Mouse (Mus musculus): ENCODE results near the gene Cnga4.
A peak's percentile ranks its signal among the peaks of the same experiment; 100 is the strongest.
"Not testable (repeated sequence)": the region's sequence is repeated elsewhere in the genome, so short reads cannot be mapped to it uniquely, and the experiment has no call there.

Gene Cnga4

DNA sequence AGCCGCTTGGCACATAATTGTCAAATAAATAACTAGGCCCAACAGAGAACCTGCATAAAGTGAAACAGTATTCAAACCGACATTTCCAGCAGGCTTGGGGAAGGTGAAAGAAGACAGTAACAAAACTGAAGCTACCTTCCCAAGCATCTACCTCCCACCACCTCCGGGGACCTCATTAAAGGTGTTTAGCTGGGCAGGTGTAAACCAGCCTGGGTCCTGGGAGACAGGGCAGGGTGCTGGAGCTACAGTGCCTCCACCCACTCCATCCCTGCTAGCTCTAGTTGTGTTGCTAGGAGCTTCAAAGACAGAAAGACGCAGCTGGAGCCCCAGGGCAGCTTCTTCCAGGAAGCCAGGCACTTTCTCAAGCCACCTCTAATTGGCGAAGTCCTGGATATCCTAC, at the start of gene Cnga4:
TSS of gene Cnga4 (plus strand) at position 301 of the 400 bp plus-strand sequence.
- no peak for DNase-seq (ENCODE audit: low spot score)

DNA sequence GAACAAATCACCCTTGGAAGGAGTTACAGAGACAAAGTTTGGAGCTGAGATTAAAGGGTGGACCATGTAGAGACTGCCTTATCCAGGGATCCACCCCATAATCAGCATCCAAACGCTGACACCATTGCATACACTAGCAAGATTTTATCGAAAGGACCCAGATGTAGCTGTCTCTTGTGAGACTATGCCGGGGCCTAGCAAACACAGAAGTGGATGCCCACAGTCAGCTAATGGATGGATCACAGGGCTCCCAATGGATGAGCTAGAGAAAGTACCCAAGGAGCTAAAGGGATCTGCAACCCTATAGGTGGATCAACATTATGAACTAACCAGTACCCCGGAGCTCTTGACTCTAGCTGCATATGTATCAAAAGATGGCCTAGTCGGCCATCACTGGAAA, 48.3 kb upstream of the Cnga4 start:
- DNase-seq (ENCODE audit: low spot score), result not testable (repeated sequence)

DNA sequence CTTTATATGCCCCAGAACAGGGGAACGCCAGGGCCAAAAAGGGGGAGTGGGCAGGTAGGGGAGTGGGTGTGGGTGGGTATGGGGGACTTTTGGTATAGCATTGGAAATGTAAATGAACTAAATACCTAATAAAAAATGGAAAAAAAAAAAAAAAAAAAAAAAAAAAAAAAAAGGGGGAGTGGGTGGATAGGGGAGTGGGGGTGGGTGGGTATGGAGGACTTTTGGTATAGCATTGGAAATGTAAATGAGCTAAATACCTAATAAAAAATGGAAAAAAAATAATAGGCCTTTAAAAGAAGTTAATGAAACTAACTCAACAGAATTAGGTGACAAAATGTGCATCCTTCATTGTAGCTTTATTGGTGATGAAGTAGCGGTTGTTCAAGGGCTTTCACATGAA, 47.9 kb upstream of the Cnga4 start:
- not testable (repeated sequence) for DNase-seq (ENCODE audit: low spot score)

DNA sequence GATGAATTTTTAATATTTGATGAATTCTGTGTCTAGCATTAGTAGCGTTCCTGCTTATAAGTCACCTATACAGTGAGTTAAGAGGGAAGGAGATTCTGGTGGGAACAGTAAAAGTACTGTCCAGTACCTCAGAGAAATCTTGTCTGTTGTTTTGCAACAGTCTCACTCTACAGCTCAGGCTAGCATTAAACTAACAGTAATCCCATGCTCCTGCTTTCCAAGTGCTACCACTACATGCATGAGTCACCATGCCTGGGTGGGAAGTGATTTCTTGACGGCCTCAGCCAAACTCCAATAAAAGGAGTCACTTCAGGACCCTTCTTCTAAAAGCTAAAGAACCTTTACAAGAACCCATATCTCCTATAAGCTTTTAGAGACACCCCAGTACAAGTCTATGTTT, 42.7 kb upstream of the Cnga4 start:
- no peak for DNase-seq (ENCODE audit: low spot score)

DNA sequence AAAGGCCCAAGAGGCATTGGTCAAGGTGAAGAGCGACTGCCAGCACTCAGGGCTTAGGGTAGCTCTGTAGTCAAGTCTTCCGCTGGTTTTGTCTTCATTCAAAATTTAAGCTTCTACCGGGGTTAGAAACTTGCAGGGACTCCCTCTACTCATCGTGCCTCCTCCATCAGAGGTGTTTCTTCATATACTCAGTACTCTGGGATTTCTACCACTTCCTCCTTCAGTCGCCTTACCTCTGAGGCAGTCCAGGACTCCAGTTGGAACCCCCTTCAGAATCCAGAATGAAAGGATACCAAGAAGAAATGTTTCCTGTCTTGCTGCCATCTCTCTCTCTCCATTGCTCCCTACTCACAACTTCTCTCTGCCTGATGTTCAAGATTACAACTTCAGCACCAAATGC, 37.1 kb upstream of the Cnga4 start:
- DNase-seq (ENCODE audit: low spot score), result no peak

DNA sequence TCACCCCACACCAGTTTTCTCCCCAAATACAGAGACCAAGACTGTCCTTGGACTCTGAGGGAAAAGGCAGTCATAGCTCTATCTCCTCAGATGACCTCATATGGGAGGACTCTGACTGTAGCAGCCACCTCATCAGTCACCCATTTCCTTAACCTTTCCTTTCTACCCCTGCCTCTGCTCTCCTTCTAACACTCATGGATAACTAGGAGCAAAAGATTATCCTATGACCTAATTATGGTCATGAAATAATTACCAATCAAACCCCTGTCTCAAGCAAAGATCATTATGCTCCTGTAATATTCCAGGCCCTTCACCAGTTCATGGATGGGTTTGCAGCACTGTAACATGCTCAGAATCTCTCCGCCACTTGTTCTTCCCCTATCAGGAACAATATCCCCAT, 36.4 kb upstream of the Cnga4 start, which contains the start of gene Olfr692:
TSS of gene Olfr692 (plus strand) at position 301 of the 400 bp plus-strand sequence.
- no peak for DNase-seq (ENCODE audit: low spot score)

DNA sequence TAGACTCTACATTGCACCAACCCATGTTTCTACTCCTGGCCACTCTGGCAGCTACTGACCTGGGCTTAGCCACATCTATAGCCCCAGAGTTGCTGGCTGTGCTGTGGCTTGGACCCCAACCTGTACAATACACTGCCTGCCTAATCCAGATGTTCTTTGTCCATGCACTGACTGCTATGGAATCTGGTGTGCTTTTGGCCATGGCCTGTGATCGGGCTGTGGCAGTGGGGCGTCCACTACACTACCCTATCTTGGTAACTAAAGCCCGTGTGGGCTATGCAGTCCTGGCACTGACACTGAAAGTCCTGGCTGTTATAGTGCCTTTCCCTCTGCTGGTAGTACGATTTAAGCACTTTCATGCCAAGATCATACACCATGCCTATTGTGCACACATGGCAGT, 35.8 kb upstream of the Cnga4 start:
- DNase-seq (ENCODE audit: low spot score), result no peak

DNA sequence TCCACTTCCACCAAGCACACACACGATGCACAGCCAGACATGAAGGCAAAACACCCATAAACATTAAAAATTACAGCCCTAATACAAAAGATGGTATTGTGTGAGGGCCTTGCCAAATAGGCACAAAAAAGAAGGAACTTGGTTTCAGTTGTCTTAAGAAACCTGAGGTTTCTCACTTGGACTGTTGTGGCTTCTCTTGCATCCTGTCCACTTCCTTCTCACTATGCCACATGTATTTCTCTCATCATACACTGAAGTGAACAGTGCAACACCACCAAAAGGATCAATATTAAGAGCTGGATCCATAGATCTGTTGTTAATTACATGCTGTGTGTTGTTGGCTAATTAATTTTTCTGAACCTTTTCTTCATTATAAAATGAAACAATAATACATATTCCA, 31.5 kb upstream of the Cnga4 start:
- no peak for DNase-seq (ENCODE audit: low spot score)

DNA sequence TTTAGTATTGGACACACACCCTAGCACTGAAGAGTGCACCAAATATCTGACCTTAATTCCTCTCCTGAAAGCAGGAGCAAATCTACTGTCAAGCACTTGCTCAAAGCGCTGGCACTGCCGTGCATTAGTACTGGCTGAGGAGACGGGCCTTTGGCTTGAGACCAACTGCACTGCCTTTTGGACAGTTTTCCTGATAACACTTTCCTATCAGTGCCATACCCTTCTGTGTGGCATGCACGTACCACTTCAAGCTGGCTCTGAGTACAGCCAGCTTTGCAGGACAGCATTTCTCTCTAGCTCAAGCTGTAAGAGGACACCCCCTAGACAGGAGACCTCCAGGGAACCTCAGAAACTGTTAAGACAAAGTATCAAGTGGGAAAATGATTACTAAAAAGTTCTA, 30.9 kb upstream of the Cnga4 start:
- DNase-seq (ENCODE audit: low spot score), result no peak

DNA sequence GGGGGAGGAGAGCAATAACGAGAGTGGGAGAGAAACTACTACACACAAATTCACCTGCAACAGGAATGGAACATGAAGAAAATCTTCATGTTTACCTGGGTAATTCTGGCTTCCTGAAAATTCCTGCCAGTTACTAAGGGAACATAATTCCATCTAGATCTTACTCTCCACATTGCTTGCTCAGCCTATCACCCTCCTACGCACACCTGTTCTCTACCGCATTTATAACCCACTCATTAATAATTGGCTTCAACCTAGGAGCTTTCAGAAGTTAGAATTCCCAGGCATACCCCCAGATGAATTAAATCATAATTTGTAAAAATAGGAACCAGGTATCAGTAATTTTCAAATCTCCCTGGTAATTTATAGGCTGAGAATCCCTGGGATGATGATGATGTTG, 30.4 kb upstream of the Cnga4 start:
- no peak for DNase-seq (ENCODE audit: low spot score)

DNA sequence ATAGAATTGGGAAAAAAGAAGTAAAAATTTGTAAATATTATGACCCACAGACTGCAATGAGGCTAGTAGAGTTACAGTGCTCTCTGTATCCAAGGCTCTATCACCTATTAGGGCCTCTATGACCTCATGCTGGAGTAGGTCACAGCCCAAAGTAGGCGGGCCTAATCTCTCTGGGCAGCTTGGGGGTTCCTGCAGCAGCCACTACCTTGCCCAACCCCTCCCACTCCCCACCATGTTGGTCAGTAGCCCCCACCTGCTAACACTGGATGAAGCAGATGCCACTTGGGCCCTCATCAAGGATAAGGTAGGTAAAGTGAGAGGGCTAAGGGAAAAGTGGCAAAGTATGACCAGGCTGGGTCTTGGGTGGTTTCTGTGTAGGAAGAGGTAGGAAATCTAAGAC, 29.5 kb upstream of the Cnga4 start, which contains the start of gene Gm5901:
TSS of gene Gm5901 (plus strand) at position 173 of the 400 bp plus-strand sequence.
- DNase-seq (ENCODE audit: low spot score), result no peak

DNA sequence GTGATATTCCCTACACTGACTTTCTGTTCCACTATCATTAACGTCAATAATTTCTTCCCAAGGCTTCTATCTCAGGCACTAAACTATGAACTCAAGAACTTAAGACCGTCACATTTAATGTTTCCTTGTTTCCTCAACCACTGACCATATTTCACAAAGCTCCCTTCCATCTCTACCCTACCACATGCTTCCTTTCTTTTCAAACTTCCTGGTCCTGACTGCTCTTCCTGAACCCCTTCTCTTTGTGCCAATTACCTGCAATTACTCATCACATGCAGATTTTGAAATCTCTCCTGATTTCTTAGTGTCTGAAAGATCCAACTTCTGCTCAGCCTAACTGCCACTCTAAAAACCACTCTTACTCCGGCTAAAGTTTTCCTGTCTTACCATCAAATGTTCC, 24.0 kb upstream of the Cnga4 start:
- no peak for DNase-seq (ENCODE audit: low spot score)

DNA sequence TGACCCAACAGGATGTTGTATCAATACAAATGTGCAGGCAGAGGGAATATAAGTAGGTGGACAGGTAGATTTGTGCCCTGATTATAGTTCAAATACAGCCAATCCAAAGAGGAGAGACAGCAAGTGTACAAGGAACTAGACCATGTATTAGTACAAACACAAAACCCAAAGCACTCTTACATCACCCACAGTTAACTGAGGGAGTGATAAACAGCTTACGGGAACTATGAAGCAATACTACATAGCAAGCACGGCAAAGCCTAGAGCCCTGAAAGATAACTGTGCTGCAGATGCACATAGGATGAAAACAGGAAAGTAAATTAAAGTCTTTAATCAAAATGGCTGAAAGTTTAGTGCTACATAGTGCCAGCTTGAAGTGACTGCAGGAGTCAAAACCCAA, 16.7 kb upstream of the Cnga4 start:
- DNase-seq (ENCODE audit: low spot score), result no peak

DNA sequence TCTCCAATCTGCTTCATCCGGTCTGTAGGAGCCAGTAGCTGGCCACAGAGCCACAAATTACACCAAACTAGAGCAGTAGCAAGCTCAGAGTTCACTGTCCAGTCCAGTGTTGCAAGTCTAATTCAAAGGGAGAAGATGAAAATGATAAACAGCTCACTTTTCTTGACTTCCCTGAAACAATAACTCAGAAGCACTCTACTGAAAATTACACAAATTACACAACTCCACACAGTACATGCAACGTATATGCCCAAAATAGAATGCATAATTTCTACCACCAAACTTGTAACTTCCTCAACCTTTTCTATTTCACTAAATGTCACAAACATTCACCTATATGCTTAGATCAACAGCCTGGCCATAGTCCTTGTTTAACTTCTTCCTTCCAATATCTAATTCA, 14.1 kb upstream of the Cnga4 start:
- no peak for DNase-seq (ENCODE audit: low spot score)

DNA sequence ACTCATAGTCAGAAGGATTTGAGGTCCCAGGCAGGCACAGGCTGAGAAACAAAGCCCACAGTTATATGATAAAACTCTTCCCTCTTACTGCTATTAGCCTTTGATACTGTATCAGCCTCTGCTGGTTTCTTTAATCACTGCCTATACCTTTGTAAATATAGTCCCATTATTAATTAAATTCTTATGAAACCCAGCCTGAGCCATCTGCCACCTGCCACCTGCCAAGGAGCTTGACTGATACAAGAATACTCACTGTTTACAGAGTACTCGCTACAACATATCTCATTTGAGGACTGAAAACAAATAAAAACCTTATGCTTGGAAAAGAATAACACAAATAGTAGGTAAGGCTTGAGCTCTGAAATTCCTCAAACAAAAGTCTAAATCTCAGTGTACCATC, 9.8 kb upstream of the Cnga4 start:
- no peak for DNase-seq (ENCODE audit: low spot score)

DNA sequence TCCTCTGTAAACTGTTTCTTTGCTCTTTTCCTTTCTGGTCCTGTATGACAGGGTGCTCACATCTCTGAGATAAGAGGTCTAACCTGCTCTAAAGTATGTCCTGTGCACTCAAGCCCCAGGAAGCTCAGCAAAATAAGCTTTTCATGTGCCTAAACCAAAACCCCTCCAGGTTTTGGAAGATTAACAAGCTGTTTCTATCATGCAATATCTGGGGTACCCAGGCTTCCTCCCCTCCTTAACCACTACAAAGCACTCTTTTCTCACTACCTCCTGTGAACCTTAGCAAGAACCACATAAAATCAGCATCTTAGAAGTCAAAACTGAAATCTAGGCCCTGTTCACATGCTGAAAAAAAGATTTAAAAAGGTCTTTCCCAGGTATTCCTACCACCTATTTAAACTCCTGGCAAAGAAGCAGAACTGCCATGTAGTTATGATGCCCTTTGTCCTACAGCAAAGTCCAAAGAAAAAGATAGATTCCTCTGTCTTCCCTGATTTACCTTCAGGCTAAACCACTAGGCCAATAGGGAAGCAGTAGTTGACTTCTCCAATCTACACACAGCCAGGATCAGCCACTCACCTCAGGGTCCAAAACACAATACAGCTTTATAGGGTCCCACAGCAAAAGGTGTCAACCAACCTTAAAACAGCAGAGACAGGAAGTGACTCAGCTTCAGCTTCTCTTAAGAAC, 9.1 kb upstream of the Cnga4 start:
- DNase-seq (ENCODE audit: low spot score), result no peak

DNA sequence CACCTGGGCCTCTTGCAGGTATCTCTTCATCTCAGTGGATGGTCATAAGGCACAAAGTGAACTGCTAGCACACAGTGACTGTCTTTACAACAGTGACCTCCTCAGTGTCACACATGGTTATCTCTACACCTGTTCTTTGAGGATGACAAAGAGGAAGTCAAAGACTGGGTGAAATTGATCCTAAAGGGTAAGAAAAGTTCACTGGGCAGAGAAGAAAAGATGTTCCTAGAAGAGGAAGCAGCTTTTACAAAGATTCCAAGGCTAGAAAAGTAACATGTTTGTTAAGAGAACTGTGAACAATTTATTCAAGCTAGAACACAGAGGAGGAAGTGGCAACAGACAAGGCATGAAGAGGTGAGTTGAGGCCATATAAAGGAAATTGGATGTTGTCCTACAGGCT, 8.2 kb upstream of the Cnga4 start:
- DNase-seq (ENCODE audit: low spot score), result no peak

DNA sequence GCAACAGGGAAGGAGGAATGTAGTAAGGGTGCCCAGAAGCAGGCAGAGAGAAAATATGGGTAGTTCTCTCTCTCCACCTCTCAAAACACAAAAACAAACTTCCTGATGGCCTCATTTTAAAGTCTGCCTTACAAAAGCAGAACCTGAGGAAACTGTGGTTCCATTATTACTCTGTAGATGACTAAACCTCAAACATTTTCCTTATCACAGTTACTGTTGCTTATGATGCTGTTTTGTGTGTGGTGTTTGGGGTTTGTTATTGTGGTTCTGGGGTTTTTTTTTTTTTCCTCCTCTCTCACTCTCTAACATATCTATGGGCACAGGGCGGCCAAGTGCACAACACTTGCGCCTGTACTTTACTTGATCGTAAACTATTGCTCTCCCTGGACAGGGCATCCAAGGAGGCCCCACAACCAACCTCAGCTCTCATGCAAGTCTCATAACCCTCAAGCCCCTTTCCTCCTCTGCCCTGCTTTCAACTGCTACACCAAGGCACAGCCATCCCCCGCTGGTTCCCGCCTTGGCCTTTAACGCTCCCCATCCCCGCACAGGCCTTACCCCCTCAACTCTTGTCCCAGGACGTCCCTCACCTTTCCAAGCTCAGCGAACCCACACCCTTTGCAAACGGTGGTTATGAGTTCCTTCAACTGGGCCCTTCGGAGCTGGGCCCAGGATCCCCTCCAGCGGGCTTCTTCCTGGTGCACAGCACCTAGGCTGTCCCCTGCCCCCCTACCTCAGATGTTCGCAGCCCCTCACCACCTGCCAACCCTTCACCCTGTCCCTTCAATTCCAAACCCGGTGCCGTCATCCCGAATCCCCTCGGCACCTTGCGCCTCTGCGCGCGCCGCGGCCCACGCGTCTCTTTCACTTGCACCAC, 5.1 kb upstream of the Cnga4 start:
- peak; percentile 16 for DNase-seq (ENCODE audit: low spot score)

DNA sequence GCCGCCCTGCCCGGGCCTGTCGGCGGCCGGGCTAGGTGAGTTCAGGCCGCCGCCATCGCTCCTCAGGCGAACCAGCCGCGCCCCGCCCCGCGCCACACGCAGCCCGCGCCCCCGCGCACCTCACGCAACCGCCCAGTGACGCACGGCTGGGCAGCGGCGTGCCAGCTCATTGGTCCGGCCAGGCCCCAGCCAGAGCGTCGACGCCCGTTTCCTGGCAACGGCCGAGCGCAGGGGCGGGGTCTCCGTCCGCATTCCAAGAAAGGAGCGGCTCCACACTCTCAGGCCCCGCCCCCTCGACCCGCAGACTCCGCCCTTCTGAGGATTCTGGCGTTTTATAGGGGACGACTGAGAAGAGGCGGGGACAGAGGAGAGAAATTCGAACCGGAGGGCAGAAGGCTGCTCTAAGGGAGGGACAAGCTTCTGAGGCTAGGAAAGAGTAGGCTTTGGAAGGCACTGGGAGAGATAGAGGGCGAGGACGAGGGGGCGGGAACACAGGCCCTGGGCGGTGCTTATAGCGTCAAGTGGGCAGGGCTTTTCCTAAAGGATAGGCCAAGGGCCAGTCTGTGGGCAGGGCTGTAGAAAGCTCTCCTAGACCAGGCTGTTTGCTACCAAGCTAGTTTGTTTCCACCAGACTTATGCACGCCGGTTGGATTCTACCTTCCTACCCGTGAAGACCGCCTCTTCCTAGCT, 4.3 kb upstream of the Cnga4 start, which contains the start of gene Fam160a2:
TSS of gene Fam160a2 (minus strand) at position 120 of the 690 bp plus-strand sequence.
- peak; percentile 99 for DNase-seq (ENCODE audit: low spot score)

DNA sequence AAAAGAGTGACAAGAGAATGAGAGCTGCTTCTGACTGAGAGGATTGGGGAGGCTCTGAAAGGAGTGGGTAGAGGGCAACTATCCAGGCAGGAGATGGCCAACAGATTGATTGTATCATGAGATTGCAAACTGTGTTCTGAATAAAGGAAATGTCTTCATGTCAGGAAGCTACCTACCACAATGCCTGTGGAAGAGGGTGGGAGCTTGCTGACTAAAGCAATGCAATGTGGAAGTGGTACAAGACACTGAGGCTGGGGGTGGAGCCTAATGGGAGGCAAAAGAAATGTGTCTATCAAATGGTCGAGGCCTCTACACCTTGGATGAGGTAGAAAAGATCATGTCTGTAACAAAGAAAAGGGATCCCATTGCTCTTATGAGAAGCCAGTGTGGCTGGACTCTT, 2.0 kb downstream of the Cnga4 start:
- no peak for DNase-seq (ENCODE audit: low spot score)

DNA sequence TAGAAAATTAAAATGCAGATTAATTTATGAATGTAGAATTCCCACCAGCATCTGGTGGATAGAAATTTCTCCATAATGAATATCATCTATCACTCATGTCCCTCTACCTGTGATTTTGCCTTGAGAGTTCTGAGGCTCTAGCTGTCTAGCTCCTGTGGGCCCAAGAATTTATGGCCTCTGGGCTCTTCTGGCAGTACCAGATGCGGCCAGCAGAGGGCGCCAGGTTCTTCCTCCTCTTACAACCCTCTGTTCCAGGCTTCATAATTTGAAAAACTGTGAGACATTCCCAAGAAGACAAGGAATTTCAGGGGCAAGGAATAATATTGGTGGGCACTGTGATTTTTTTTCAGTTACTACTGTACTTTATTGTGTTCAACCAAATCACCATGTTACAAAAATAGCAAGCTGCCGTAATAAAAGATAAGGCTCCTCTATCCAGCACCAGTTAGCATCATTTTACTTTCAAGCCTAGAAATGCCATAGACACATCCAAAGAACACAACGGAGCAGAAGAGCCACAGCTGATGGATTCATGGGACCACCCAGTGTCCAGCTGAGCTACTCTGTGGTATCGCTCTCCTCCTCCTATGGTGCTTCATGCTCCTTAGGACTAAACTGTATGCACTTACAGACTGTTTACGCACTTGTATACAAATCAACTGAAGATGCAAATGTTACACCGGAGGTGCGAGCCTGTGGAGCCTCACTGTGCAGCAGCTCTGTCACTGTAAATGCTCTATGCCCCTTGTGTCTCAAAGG, 7.7 kb downstream of the Cnga4 start:
- DNase-seq (ENCODE audit: low spot score), result peak; percentile 76

DNA sequence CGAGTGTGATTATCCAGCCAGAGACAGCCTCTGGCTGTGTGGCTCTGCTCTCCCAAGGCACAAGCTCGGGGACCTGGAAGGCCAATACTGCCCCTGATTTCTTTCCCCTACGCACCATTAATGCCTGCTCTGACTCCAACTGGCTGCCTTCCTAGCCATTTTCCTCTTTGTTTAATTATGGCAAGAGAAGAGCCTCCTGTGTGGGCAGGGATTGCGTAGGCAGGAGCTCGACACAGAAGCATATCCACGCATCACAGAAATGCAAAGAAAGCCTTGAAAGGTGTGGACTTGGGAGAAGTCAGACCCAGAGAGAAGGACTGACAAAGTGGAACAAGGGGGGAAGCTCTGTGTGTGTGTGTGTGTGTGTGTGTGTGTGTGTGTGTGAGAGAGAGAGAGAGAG, 10.0 kb downstream of the Cnga4 start:
- DNase-seq (ENCODE audit: low spot score), result no peak

Measured in adipocyte (in vitro differentiated cells).